Mouse (Mus musculus): ENCODE results near the gene Olfr1275. TPM values are rescaled to one million over a fixed set of nuclear protein-coding genes. Genes with fewer than 3 reads are reported as not detected.

Gene Olfr1275
- not detected in 2 replicates for polyA plus RNA-seq (2015; fragmentation: Nextera tagmentation; extraction: Ambion mirVana)

DNA sequence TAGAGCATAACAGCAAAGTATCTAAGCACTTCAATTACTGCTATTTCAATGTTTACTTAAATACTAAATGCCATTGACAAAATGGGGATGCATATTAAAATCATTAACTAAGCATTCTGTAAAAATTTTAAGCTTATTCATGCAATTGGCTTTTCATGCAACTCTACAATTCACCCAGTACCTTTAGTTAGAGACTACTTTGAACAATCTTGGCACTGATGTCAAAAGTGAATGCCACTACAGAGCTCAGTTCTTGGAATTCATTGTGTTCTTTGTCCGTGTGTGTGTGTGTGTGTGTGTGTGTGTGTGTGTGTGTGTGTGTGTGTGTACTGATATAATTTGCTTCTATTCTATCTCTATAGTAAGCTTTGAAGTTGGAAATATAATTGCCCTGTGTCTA, at the start of gene Olfr1275:
Gene Olfr1275 (minus strand): TSS at position 101 of the 400 bp plus-strand sequence.
- no peak within 1 kb of the TSS for H3K27ac ChIP-seq

DNA sequence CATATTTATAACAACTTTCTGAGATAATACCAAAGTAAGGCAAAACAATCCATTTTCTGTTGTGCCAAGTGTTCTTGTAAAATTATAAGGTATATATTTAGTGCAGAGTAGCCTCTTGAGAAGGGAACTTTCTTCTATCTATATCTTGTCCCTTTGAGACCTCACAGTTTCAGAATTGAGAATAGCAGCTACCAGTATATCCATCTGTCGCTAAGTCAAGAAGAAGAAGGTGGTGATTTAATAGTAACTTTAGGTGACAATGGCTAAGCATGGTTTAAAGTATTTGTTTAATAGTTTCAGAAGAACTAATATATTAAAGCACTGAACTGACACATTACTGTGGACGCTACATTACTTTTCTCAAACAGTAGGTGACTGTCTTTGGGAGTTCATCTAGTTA, 38.9 kb upstream of the Olfr1275 start, which contains the start of gene Olfr1277:
Gene Olfr1277 (minus strand): TSS at position 101 of the 400 bp plus-strand sequence.
- H3K4me1 ChIP-seq = no peaks in the 10 kb centered on the region
- WGBS = 74% methylated on average over 2 of the region's 2 CpGs
- H3K4me2 ChIP-seq = no peak within 1 kb of the TSS
- ATAC-seq (replicated peaks; ENCODE audit: low FRiP score) = no peak
- no peak within 1 kb of the TSS for H3K9ac ChIP-seq
- no peaks in the 10 kb centered on the region for H3K27me3 ChIP-seq
- H3K9me3 ChIP-seq (replicated peaks) = no peaks in the 10 kb centered on the region
- no peak within 1 kb of the TSS for H3K27ac ChIP-seq
- no peaks in the 10 kb centered on the region for H3K36me3 ChIP-seq
- no peak within 1 kb of the TSS for H3K4me3 ChIP-seq (replicated peaks)

More for the DNA sequence above, at the start of gene Olfr1275:
- H3K27me3 ChIP-seq = no peaks in the 10 kb centered on the region
- H3K36me3 ChIP-seq = no peaks in the 10 kb centered on the region
- H3K4me1 ChIP-seq = no peaks in the 10 kb centered on the region
- no peak within 1 kb of the TSS for H3K4me2 ChIP-seq
- no peaks in the 10 kb centered on the region for H3K9me3 ChIP-seq (replicated peaks)
- H3K9ac ChIP-seq = no peak within 1 kb of the TSS
- 90% methylated on average over 1 of the region's 1 CpGs for WGBS
- ATAC-seq (replicated peaks; ENCODE audit: low FRiP score) = no peak
- H3K4me3 ChIP-seq (replicated peaks) = no peak within 1 kb of the TSS

DNA sequence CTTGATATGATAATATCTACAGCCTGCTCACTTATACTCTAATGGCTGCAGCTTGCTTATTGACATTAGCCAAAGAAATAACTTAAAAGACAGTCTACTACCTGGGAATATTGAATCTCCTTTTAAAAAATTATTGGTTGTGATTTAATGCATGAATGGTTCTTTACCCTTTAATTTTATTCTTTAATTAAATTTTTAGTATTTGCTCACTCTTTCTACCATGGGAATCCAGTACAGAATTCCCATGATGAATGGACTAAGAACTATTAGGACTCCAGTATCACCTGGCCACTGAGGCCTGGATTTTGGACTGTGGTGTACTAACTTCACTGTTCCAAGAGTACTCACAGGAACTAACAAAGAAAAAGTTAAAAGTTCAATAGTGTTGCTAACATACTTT, 19.1 kb upstream of the Olfr1275 start, which contains the start of gene Olfr1276:
Gene Olfr1276 (plus strand): TSS at position 301 of the 400 bp plus-strand sequence.
- H3K27ac ChIP-seq = no peak within 1 kb of the TSS
- no peaks in the 10 kb centered on the region for H3K27me3 ChIP-seq
- no peak within 1 kb of the TSS for H3K9ac ChIP-seq
- H3K4me2 ChIP-seq = no peak within 1 kb of the TSS
- no peaks in the 10 kb centered on the region for H3K4me1 ChIP-seq
- H3K9me3 ChIP-seq (replicated peaks) = no peaks in the 10 kb centered on the region
- ATAC-seq (replicated peaks; ENCODE audit: low FRiP score) = no peak
- H3K4me3 ChIP-seq (replicated peaks) = no peak within 1 kb of the TSS
- no peaks in the 10 kb centered on the region for H3K36me3 ChIP-seq

DNA sequence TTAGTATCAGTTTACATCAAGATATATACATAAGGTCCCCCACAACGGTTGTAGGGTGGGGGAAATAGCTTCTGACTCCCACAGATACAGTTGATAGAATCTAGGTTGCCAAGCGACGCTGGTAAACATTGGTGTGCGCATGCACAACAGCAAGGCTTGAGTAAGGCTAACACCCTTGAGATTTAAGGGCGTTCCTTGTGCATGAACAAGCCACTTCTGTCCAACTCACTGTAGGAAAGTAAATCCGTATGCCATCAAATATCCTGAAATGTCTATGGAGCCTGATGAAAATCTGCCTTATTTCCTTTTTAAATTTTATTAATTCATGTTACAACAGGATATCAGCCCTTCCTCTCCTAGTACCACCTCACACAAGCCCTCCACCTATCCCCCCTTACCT, 5.6 kb downstream of the Olfr1275 start, which contains the start of gene 4930430A15Rik:
Gene 4930430A15Rik (minus strand): TSS at position 101 of the 400 bp plus-strand sequence.
- Histone ChIP-seq H3K9me3 (replicated peaks) (no peaks in the 10 kb centered on the region), H3K4me2 (no peak within 1 kb of the TSS), H3K27ac (no peak within 1 kb of the TSS), H3K36me3 (no peaks in the 10 kb centered on the region), H3K4me1 (no peaks in the 10 kb centered on the region), H3K4me3 (replicated peaks) (no peak within 1 kb of the TSS), H3K9ac (no peak within 1 kb of the TSS), H3K27me3 (no peaks in the 10 kb centered on the region)
- 84% methylated on average over 6 of the region's 6 CpGs for WGBS
- ATAC-seq (replicated peaks; ENCODE audit: low FRiP score) = no peak

- Histone ChIP-seq H3K27me3 (no peaks in the 10 kb centered on the region), H3K9ac (no peak overlapping the region), H3K4me2 (no peak overlapping the region), H3K4me1 (no peaks in the 10 kb centered on the region), H3K9me3 (replicated peaks) (no peaks in the 10 kb centered on the region), H3K27ac (no peak overlapping the region), H3K36me3 (no peaks in the 10 kb centered on the region), H3K4me3 (replicated peaks) (no peak overlapping the region)
- 95% methylated on average over 11 of the region's 11 CpGs for WGBS
- no peak for ATAC-seq (replicated peaks; ENCODE audit: low FRiP score)
Observed at GRCm38 (mm10) chr2:111182068-111182467, 53.0 kb downstream of the Olfr1275 start.

Other genes starting within 250 kb of the Olfr1275 start
- not detected in 2 replicates for gene Gm13941, start 129.3 kb downstream of the Olfr1275 start, polyA plus RNA-seq (2015; fragmentation: Nextera tagmentation; extraction: Ambion mirVana)
- gene Gm15130, start 82.3 kb downstream of the Olfr1275 start, polyA plus RNA-seq (2015; fragmentation: Nextera tagmentation; extraction: Ambion mirVana) = not detected in 2 replicates
- gene 4930430A15Rik, start 5.7 kb downstream of the Olfr1275 start, polyA plus RNA-seq (2015; fragmentation: Nextera tagmentation; extraction: Ambion mirVana) = not detected in 2 replicates
- gene Olfr1276, start 19.2 kb upstream of the Olfr1275 start, polyA plus RNA-seq (2015; fragmentation: Nextera tagmentation; extraction: Ambion mirVana) = not detected in 2 replicates
- gene Olfr1277, start 38.8 kb upstream of the Olfr1275 start, polyA plus RNA-seq (2015; fragmentation: Nextera tagmentation; extraction: Ambion mirVana) = not detected in 2 replicates
- not detected in 2 replicates for gene Olfr1278, start 54.9 kb upstream of the Olfr1275 start, polyA plus RNA-seq (2015; fragmentation: Nextera tagmentation; extraction: Ambion mirVana)
- gene Olfr1279, start 65.3 kb upstream of the Olfr1275 start, polyA plus RNA-seq (2015; fragmentation: Nextera tagmentation; extraction: Ambion mirVana) = not detected in 2 replicates
- not detected in 2 replicates for gene Olfr1280, start 78.7 kb upstream of the Olfr1275 start, polyA plus RNA-seq (2015; fragmentation: Nextera tagmentation; extraction: Ambion mirVana)
- gene Olfr1281, start 91.2 kb upstream of the Olfr1275 start, polyA plus RNA-seq (2015; fragmentation: Nextera tagmentation; extraction: Ambion mirVana) = not detected in 2 replicates
- gene Olfr1282, start 100.8 kb upstream of the Olfr1275 start, polyA plus RNA-seq (2015; fragmentation: Nextera tagmentation; extraction: Ambion mirVana) = not detected in 2 replicates
- not detected in 2 replicates for gene Olfr1283, start 131.5 kb upstream of the Olfr1275 start, polyA plus RNA-seq (2015; fragmentation: Nextera tagmentation; extraction: Ambion mirVana)
- not detected in 2 replicates for gene Olfr1284, start 140.2 kb upstream of the Olfr1275 start, polyA plus RNA-seq (2015; fragmentation: Nextera tagmentation; extraction: Ambion mirVana)
- gene Olfr1286, start 187.8 kb upstream of the Olfr1275 start, polyA plus RNA-seq (2015; fragmentation: Nextera tagmentation; extraction: Ambion mirVana) = not detected in 2 replicates
- gene Olfr1287, start 213.9 kb upstream of the Olfr1275 start, polyA plus RNA-seq (2015; fragmentation: Nextera tagmentation; extraction: Ambion mirVana) = not detected in 2 replicates
- gene Olfr1288, start 238.8 kb upstream of the Olfr1275 start, polyA plus RNA-seq (2015; fragmentation: Nextera tagmentation; extraction: Ambion mirVana) = not detected in 2 replicates
- gene Olfr1289, start 245.5 kb upstream of the Olfr1275 start, polyA plus RNA-seq (2015; fragmentation: Nextera tagmentation; extraction: Ambion mirVana) = not detected in 2 replicates